In the genomic region with DNA sequence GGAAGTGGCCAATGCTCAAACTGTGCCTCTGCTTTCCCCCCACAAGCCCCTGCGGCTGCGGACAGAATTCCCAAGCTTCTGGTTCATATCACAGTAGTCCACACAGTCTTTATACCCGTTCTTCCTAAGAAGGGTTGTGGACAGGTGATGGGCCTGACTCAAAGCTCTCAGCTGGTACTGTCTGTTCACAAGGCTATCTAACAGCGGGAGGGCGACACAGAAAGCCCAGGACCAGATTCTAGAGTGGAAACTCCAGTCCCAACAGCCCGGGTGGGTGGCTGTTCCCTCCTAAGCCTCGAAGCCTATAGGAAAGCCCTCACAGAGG, we compare ENCODE assay signal across 8 mouse cellular contexts. TPM values are rescaled to one million over a fixed set of nuclear protein-coding genes. Genes with fewer than 3 reads are reported as not detected.
DNase-seq lines count a peak whose midpoint lies in the region; ATAC-seq lines count a peak whose summit lies in the region.

No protein-coding gene starts in this region.

- no peaks in the 10 kb centered on the region for H3K9me3 ChIP-seq in heart, embryonic 10.5 days
- H3K9me3 ChIP-seq in forebrain, embryonic 12.5 days = no peaks in the 10 kb centered on the region
- H3K9me3 ChIP-seq in liver, embryonic 15.5 days (replicated peaks) = no peaks in the 10 kb centered on the region

- peak overlapping the region; percentile 88 for H3K27ac ChIP-seq in heart, embryonic 10.5 days
- H3K27ac ChIP-seq in forebrain, embryonic 12.5 days = peak overlapping the region; percentile 81
- peak overlapping the region; percentile 82 for H3K27ac ChIP-seq in liver, embryonic 15.5 days (replicated peaks)

- H3K4me1 ChIP-seq in heart, embryonic 10.5 days = peaks cover 41% of the 10 kb centered on the region
- H3K4me1 ChIP-seq in forebrain, embryonic 12.5 days = peaks cover 39% of the 10 kb centered on the region
- peaks cover 53% of the 10 kb centered on the region for H3K4me1 ChIP-seq in liver, embryonic 15.5 days (replicated peaks)

- H3K27me3 ChIP-seq in heart, embryonic 10.5 days (ENCODE audit: insufficient read depth, poor library complexity, severe bottlenecking) = 0 out of 2 replicates have a peak, but pooled peaks cover 4% of the 10 kb centered on the region
- H3K27me3 ChIP-seq in forebrain, embryonic 12.5 days = no peaks in the 10 kb centered on the region
- no peaks in the 10 kb centered on the region for H3K27me3 ChIP-seq in liver, embryonic 15.5 days

- ATAC-seq in CD4-positive, CD25-positive, alpha-beta regulatory T cell, adult 4 months = peak; percentile 21
- ATAC-seq in forebrain, embryonic 12.5 days (ENCODE audit: low FRiP score) = peak; percentile 41
- no peak for ATAC-seq in liver, embryonic 15.5 days (ENCODE audit: insufficient read depth)

- WGBS in heart, embryonic 10.5 days = 29% methylated on average over 7 of the region's 7 CpGs
- WGBS in forebrain, embryonic 12.5 days = 31% methylated on average over 7 of the region's 7 CpGs
- WGBS in liver, embryonic 15.5 days (ENCODE audit: insufficient replicate concordance) = 37% methylated on average over 7 of the region's 7 CpGs

- peak overlapping the region; percentile 62 for H3K4me2 ChIP-seq in forebrain, embryonic 12.5 days
- H3K4me2 ChIP-seq in liver, embryonic 15.5 days = peak overlapping the region; percentile 95

- DNase-seq in heart, embryonic 10.5 days (ENCODE audit: low spot score) = no peak
- no peak for DNase-seq in heart, adult 18-20 months
- DNase-seq in layer of hippocampus, adult 8-10 months (ENCODE audit: low spot score in 2 of 2) = no peak
- no peak for DNase-seq in urinary bladder, postnatal 36 days (ENCODE audit: low spot score in 2 of 2)
- DNase-seq in urinary bladder, adult 18-20 months (ENCODE audit: low spot score in 2 of 2) = no peak

- no peaks in the 10 kb centered on the region for H3K36me3 ChIP-seq in heart, embryonic 10.5 days
- H3K36me3 ChIP-seq in forebrain, embryonic 12.5 days (replicated peaks) = no peaks in the 10 kb centered on the region
- no peaks in the 10 kb centered on the region for H3K36me3 ChIP-seq in liver, embryonic 15.5 days (replicated peaks)

- H3K4me3 ChIP-seq in heart, embryonic 10.5 days = peak overlapping the region; percentile 58
- H3K4me3 ChIP-seq in forebrain, embryonic 12.5 days (replicated peaks) = peak overlapping the region; percentile 36; the same call in 1 of the 2 replicates
- peak overlapping the region; percentile 63 for H3K4me3 ChIP-seq in liver, embryonic 15.5 days (replicated peaks)

- H3K9ac ChIP-seq in forebrain, embryonic 12.5 days = peak overlapping the region; percentile 49; the same call in 1 of the 2 replicates
- peak overlapping the region; percentile 62 for H3K9ac ChIP-seq in liver, embryonic 15.5 days

RNA-seq across cellular contexts. Expression of a gene that starts 31.2 kb away (rescaled TPM):
- 17.6 and 32.8 TPM in 2 replicates for polyA plus RNA-seq in heart, embryonic 10.5 days (2016; fragmentation: Nextera tagmentation; extraction: Ambion mirVana)
- total RNA-seq in heart, adult 18-20 months (2021) = 100 to 1,000 TPM; 158 to 190 TPM
- polyA plus RNA-seq in CD4-positive, CD25-positive, alpha-beta regulatory T cell, adult 4 months (2017; shearing (Covaris generic)) = 10 to 100 TPM; 16.6 to 32.8 TPM
- polyA plus RNA-seq in forebrain, embryonic 12.5 days (2016; fragmentation: Nextera tagmentation; extraction: Ambion mirVana) = 58.9 and 61.6 TPM in 2 replicates
- 5.6 and 6.6 TPM in 2 replicates for polyA plus RNA-seq in liver, embryonic 15.5 days (2015; fragmentation: Nextera tagmentation; extraction: Ambion mirVana)
- 10 to 100 TPM; 51.3 to 71.6 (median 61.4) TPM for total RNA-seq in layer of hippocampus, adult 8-10 months (2022)

RNA-seq across cellular contexts. Expression of a gene that starts 41.1 kb away (rescaled TPM):
- polyA plus RNA-seq in heart, embryonic 10.5 days (2016; fragmentation: Nextera tagmentation; extraction: Ambion mirVana) = 28.8 and 32.0 TPM in 2 replicates
- 10 to 100 TPM; 38.6 to 42.3 TPM for total RNA-seq in heart, adult 18-20 months (2021)
- polyA plus RNA-seq in CD4-positive, CD25-positive, alpha-beta regulatory T cell, adult 4 months (2017; shearing (Covaris generic)) = 10 to 100 TPM; 19.1 to 25.2 TPM
- polyA plus RNA-seq in forebrain, embryonic 12.5 days (2016; fragmentation: Nextera tagmentation; extraction: Ambion mirVana) = 21.2 and 22.7 TPM in 2 replicates
- polyA plus RNA-seq in liver, embryonic 15.5 days (2015; fragmentation: Nextera tagmentation; extraction: Ambion mirVana) = 14.3 and 15.0 TPM in 2 replicates
- total RNA-seq in layer of hippocampus, adult 8-10 months (2022) = 10 to 100 TPM; 51.1 to 55.4 (median 52.6) TPM
